In the genomic region with DNA sequence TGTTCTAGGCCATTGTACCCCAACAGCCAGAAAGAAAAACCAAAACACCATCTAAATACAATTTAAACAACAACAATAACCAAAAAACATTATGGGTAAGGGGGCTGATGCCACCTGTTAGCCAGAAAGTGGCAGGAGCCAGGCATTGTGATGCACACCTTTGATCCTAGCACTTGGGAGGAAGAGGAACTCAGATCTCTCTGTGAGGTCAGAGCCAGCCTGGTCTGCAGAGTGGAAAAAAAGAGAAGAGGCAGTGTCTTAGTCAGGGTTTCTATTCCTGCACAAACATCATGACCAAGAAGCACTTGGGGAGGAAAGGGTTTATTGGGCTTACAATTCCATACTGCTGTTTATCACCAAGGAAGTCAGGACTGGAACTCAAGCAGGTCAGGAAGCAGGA, we compare ENCODE assay signal across 20 mouse cellular contexts. TPM values are rescaled to one million over a fixed set of nuclear protein-coding genes. Genes with fewer than 3 reads are reported as not detected.
A peak's percentile ranks its signal among the peaks of the same experiment; 100 is the strongest.
DNase-seq lines count a peak whose midpoint lies in the region; ATAC-seq and TF ChIP-seq lines count a peak whose summit lies in the region.
"Had no signal": no experiment of that assay in that cellular context is flagged by ENCODE, and none has a peak within 500 bp of the region (broad histone marks: within the 10 kb centered on the region; RNA-seq: fewer than 3 reads in every experiment).

No protein-coding gene starts in this region.

- H3K4me3 ChIP-seq in testis, adult 2 months (ENCODE audit: control insufficient read depth, low read depth, low read length), result peak overlapping the region; percentile 57; the same call in 1 of the 2 replicates
- H3K4me3 ChIP-seq in forebrain, embryonic 16.5 days (replicated peaks; ENCODE audit: low read length), result no peak overlapping the region
- H3K4me3 ChIP-seq: hindbrain, embryonic 12.5 days; hindbrain, embryonic 15.5 days had no signal

- H3K27ac ChIP-seq in testis, adult 2 months (ENCODE audit: control insufficient read depth, insufficient read depth, low read depth, low read length), result no peak overlapping the region
- no peak overlapping the region for H3K27ac ChIP-seq in forebrain, embryonic 16.5 days (ENCODE audit: low read length)
- H3K27ac ChIP-seq: hindbrain, embryonic 12.5 days; hindbrain, embryonic 15.5 days had no signal

- no peaks in the 10 kb centered on the region for H3K36me3 ChIP-seq in testis, adult 2 months (ENCODE audit: control insufficient read depth, insufficient read depth, low read length)
- H3K36me3 ChIP-seq in splenic B cell, adult 2 months (ENCODE audit: control insufficient read depth, insufficient read depth, low read length, poor library complexity, severe bottlenecking), result no peaks in the 10 kb centered on the region
- H3K36me3 ChIP-seq in forebrain, embryonic 16.5 days (ENCODE audit: control insufficient read depth, insufficient read depth), result no peaks in the 10 kb centered on the region
- H3K36me3 ChIP-seq: hindbrain, embryonic 12.5 days; hindbrain, embryonic 15.5 days had no signal

- H3K4me1 ChIP-seq in testis, adult 2 months (ENCODE audit: control insufficient read depth, insufficient read depth, low read length), result no peaks in the 10 kb centered on the region
- H3K4me1 ChIP-seq in forebrain, embryonic 16.5 days (replicated peaks; ENCODE audit: control insufficient read depth, insufficient read depth, low read length), result no peaks in the 10 kb centered on the region
- H3K4me1 ChIP-seq: hindbrain, embryonic 12.5 days; hindbrain, embryonic 15.5 days had no signal

- H3K4me2 ChIP-seq in forebrain, embryonic 16.5 days (ENCODE audit: low read length), result no peak overlapping the region
- H3K4me2 ChIP-seq: heart, embryonic 11.5 days; hindbrain, embryonic 12.5 days; hindbrain, embryonic 15.5 days had no signal

- TF ChIP-seq CTCF in testis, adult 2 months (IDR thresholded peaks at IDR 0.05; ENCODE audit: control insufficient read depth, insufficient read depth, insufficient replicate concordance, low read depth, low read length), result no peak

- ATAC-seq in granulocyte monocyte progenitor cell, adult 5-6 weeks (replicated peaks; ENCODE audit: poor library complexity, severe bottlenecking), result peak; percentile 54; the same call in 1 of the 2 replicates
- no peak for ATAC-seq in forebrain, embryonic 16.5 days
- ATAC-seq: CD4-positive, CD25-positive, alpha-beta regulatory T cell, adult 4 months; forebrain, embryonic 14.5 days had no signal

- no peak for TF ChIP-seq POLR2A in testis, adult 2 months (IDR thresholded peaks at IDR 0.05; ENCODE audit: control insufficient read depth, low read depth, low read length)

- DNase-seq in testis, postnatal 14 days (ENCODE audit: low spot score), result no peak
- DNase-seq in splenic B cell, adult 2 months (ENCODE audit: low read depth, low spot score), result peak; percentile 56
- DNase-seq in thymus, postnatal 0 days (ENCODE audit: low spot score), result no peak
- DNase-seq: adrenal gland, adult 2 months; adrenal gland, postnatal 14 days; cerebellum, adult 11-12 months; cerebellum, adult 8-10 months; cerebellum, postnatal 10 days; cerebellum, postnatal 36 days; gastrocnemius, postnatal 10 days; gastrocnemius, postnatal 36 days; heart, adult 11 months had no signal

- no peak overlapping the region for H3K9ac ChIP-seq in forebrain, embryonic 16.5 days (replicated peaks; ENCODE audit: low read depth, low read length)
- H3K9ac ChIP-seq: hindbrain, embryonic 12.5 days; hindbrain, embryonic 15.5 days had no signal

- H3K9me3 ChIP-seq in forebrain, embryonic 16.5 days (ENCODE audit: control insufficient read depth, low read length), result no peaks in the 10 kb centered on the region
- H3K9me3 ChIP-seq: hindbrain, embryonic 12.5 days; hindbrain, embryonic 15.5 days had no signal

- H3K27me3 ChIP-seq in testis, adult 2 months (ENCODE audit: control insufficient read depth, insufficient read depth, low read length), result no peaks in the 10 kb centered on the region
- no peaks in the 10 kb centered on the region for H3K27me3 ChIP-seq in splenic B cell, adult 2 months (ENCODE audit: control insufficient read depth, insufficient read depth, low read length, poor library complexity, severe bottlenecking)
- H3K27me3 ChIP-seq in forebrain, embryonic 16.5 days (replicated peaks; ENCODE audit: control insufficient read depth, insufficient read depth, low read length), result no peaks in the 10 kb centered on the region
- H3K27me3 ChIP-seq: hindbrain, embryonic 15.5 days had no signal

RNA-seq across cellular contexts. Expression of a gene that starts 25.1 kb away (rescaled TPM):
- 30.9 and 34.7 TPM in 2 replicates for polyA plus RNA-seq in testis, adult 2 months (2012; rRNA removed)
- 20.9 and 31.6 TPM in 2 replicates for total RNA-seq in granulocyte monocyte progenitor cell, adult 5-6 weeks (2014; fragmentation: Nextera tagmentation)
- 28.7 and 37.3 TPM in 2 replicates for total RNA-seq in granulocyte monocyte progenitor cell, adult 5-6 weeks (2017)
- 102 and 110 TPM in 2 replicates for polyA plus RNA-seq in thymus, postnatal 0 days (2015; fragmentation: Nextera tagmentation; extraction: Ambion mirVana)
- polyA plus RNA-seq in forebrain, embryonic 16.5 days (2015; fragmentation: Nextera tagmentation; extraction: Ambion mirVana), result 87.3 and 97.1 TPM in 2 replicates
